9 mouse cellular contexts compared by ENCODE assay signal in the genomic region with DNA sequence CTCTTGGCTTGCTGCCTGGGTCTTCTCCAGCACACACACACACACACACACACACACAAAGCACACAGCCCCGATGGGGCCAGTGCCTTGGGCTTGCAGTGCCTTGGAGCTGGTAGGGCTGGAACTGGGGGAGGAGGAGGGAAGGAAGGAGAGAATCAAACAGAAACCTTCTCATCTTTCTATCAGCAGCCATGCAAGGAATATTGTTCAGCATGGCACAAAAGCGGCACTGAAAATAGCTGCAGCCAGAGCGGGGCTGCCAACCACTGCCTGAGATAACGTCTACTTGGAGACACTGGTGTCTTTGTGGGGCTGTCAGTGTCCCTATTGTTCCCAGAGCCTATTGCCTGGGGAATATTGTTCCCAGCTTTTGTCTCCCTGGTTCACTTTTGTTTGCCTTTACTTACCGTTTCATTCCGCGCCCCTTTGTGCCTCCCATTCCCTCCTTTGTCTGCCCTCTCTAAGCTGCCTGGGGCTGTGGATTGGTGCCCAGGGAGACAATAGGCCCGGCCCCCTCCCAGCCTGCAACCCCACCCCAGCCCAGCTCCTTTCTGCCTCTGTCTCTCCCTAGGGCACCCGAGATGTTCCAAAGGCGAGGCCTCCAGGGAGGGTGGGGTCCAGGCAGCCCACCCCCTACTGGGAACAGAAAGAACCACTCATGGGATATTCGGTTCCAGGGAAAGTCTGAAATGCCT.
DNase-seq lines count a peak whose midpoint lies in the region; ATAC-seq and TF ChIP-seq lines count a peak whose summit lies in the region.
"Had no signal": no experiment of that assay in that cellular context is flagged by ENCODE, and none has a peak within 500 bp of the region (broad histone marks: within the 10 kb centered on the region; RNA-seq: fewer than 3 reads in every experiment).

No protein-coding gene starts in this region.

- ATAC-seq in forebrain, embryonic 11.5 days (replicated peaks; ENCODE audit: low FRiP score), result peak; percentile 86
- peak; percentile 80 for ATAC-seq in lung, postnatal 0 days

- no peaks in the 10 kb centered on the region for H3K27me3 ChIP-seq in forebrain, embryonic 11.5 days (ENCODE audit: control insufficient read depth, insufficient read depth, low read length)
- H3K27me3 ChIP-seq in hindbrain, embryonic 10.5 days (ENCODE audit: insufficient read depth, poor library complexity, severe bottlenecking), result no peaks in the 10 kb centered on the region
- H3K27me3 ChIP-seq in lung, postnatal 0 days (replicated peaks; ENCODE audit: insufficient read depth, low read length), result no peaks in the 10 kb centered on the region

- H3K4me3 ChIP-seq in forebrain, embryonic 11.5 days (ENCODE audit: low read depth, low read length), result peak overlapping the region; percentile 20; the same call in 1 of the 2 replicates
- peak overlapping the region; percentile 51 for H3K4me3 ChIP-seq in hindbrain, embryonic 10.5 days
- H3K4me3 ChIP-seq in lung, postnatal 0 days (ENCODE audit: low read depth, low read length), result peak overlapping the region; percentile 39
- H3K4me3 ChIP-seq: erythroblast, embryonic 14.5 days had no signal

- H3K9me3 ChIP-seq in forebrain, embryonic 11.5 days (ENCODE audit: control insufficient read depth, low read length), result no peaks in the 10 kb centered on the region
- no peaks in the 10 kb centered on the region for H3K9me3 ChIP-seq in hindbrain, embryonic 10.5 days
- H3K9me3 ChIP-seq in lung, postnatal 0 days (ENCODE audit: low read length), result no peaks in the 10 kb centered on the region

- H3K9ac ChIP-seq in forebrain, embryonic 11.5 days (ENCODE audit: low read length), result peak overlapping the region; percentile 70
- peak overlapping the region; percentile 58 for H3K9ac ChIP-seq in lung, postnatal 0 days (replicated peaks; ENCODE audit: low read depth)

- peak; percentile 22 for DNase-seq in adrenal gland, postnatal 10 days
- DNase-seq in adrenal gland, adult 8-10 months, result no peak
- peak; percentile 84 for DNase-seq in forebrain, embryonic 11.5 days (ENCODE audit: low spot score)
- peak; percentile 87 for DNase-seq in hindbrain, embryonic 10.5 days (ENCODE audit: low spot score)
- DNase-seq in left cerebral cortex, adult 18-20 months (ENCODE audit: low spot score in 2 of 2), result peak; percentile 14 to 26
- DNase-seq in lung, postnatal 0 days (ENCODE audit: low spot score), result peak; percentile 22
- DNase-seq in right cerebral cortex, adult 2 months (ENCODE audit: low spot score in 2 of 2), result peak; percentile 10 to 22
- DNase-seq in c-Kit-positive CD71-positive TER-119-positive erythroid progenitor cells, embryonic 14.5 days (ENCODE audit: low spot score), result no peak

- WGBS in forebrain, embryonic 11.5 days, result under 1% methylated on average over 11 of the region's 11 CpGs
- WGBS in hindbrain, embryonic 10.5 days, result 2% methylated on average over 11 of the region's 11 CpGs
- 9% methylated on average over 11 of the region's 11 CpGs for WGBS in lung, postnatal 0 days

- TF ChIP-seq CTCF in lung, postnatal 0 days (IDR thresholded peaks at IDR 0.05), result peak; percentile 20; the same call in 1 of the 2 replicates

- peak overlapping the region; percentile 90 for H3K27ac ChIP-seq in forebrain, embryonic 11.5 days (ENCODE audit: low read depth, low read length)
- peak overlapping the region; percentile 95 for H3K27ac ChIP-seq in hindbrain, embryonic 10.5 days
- peak overlapping the region; percentile 92 for H3K27ac ChIP-seq in lung, postnatal 0 days (ENCODE audit: low read length)

- H3K4me2 ChIP-seq in forebrain, embryonic 11.5 days (ENCODE audit: low read depth, low read length, severe bottlenecking), result peak overlapping the region; percentile 57
- peak overlapping the region; percentile 86 for H3K4me2 ChIP-seq in lung, postnatal 0 days (replicated peaks; ENCODE audit: low read depth, low read length)

- H3K4me1 ChIP-seq in forebrain, embryonic 11.5 days (replicated peaks; ENCODE audit: control insufficient read depth, insufficient read depth, low read length), result peaks cover 18% of the 10 kb centered on the region
- peaks cover 45% of the 10 kb centered on the region for H3K4me1 ChIP-seq in hindbrain, embryonic 10.5 days (replicated peaks)
- H3K4me1 ChIP-seq in lung, postnatal 0 days (ENCODE audit: insufficient read depth, low read depth, low read length), result peaks cover 9% of the 10 kb centered on the region; the same call in 1 of the 2 replicates

- TF ChIP-seq EP300 in lung, postnatal 0 days (IDR thresholded peaks at IDR 0.05), result no peak

- H3K36me3 ChIP-seq in forebrain, embryonic 11.5 days (ENCODE audit: control insufficient read depth, insufficient read depth, low read length), result no peaks in the 10 kb centered on the region
- H3K36me3 ChIP-seq in hindbrain, embryonic 10.5 days, result no peaks in the 10 kb centered on the region
- no peaks in the 10 kb centered on the region for H3K36me3 ChIP-seq in lung, postnatal 0 days (ENCODE audit: insufficient read depth, low read length)

Comparison
In these comparisons a context has a peak if more than half of its experiments do, and no peak if none do; other contexts are left out.
1. DNase-seq: peak in adrenal gland, postnatal 10 days (single experiment), forebrain, embryonic 11.5 days (single experiment), hindbrain, embryonic 10.5 days (single experiment), left cerebral cortex, adult 18-20 months (2 of 2), lung, postnatal 0 days (single experiment) and right cerebral cortex, adult 2 months (2 of 2); none in adrenal gland, adult 8-10 months (single experiment) and c-Kit-positive CD71-positive TER-119-positive erythroid progenitor cells, embryonic 14.5 days (single experiment).
2. Peak in every context shown above with its lines, with median percentiles within 50 percentile points of each other: H3K27ac ChIP-seq and H3K4me3 ChIP-seq.